Mouse (Mus musculus) MEL-GATA-1-ER (cell line): ENCODE measurements at regions not wholly inside any gene's neighbourhood (a gene's known extent, or its start where the extent isn't known, plus 50 kb on each side); places are given as distances from the start of the nearest gene placed in this dataset.

Experiments
- DNase-seq: peaks from one replicate; pipeline ENCODE4 v3.0.0-alpha.2; 2012; ENCODE audit warnings: low read depth; ENCODE audit errors: extremely low read depth

DNA sequence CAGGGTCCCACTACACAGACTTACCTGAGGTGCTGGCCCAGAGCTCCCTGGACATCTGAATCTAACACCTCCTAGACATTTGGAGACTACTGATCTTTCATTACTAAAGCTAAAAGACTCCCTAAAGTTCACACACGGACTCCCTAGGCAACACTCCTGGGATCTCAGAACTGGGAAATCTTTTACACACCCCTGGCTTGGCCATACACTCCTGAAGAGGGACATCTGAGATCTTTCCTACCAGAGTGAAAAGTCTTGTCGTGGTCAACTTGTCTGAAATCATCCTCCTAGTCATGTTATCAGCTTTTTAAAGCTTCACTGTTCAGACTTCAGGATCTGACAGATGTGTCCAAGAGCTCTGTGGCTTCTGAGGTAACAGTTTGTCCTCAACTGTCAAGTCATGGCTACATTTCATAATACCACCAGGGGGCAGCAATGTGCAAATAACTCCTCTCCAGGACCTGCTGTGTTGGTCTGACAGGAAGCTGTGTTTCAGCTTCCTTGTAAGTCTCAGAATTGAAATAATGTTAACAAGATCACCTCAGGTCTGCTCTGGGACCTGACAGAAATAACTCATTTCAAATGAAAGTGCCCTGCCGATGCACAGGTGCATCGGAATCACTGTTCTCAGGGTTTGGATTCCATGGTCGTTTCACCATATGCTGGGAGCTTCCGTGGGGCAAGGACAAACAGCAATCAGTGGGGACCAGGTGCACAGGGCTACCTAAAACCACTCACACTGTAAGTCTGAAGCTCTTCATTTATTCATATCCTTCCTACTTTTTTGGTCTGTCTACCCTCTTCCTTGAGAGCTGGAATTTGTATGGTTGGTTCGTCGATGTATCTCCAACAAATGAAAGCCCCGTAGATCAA is 92.3 kb upstream of the C1qtnf7 start:
- peak; percentile 46 for DNase-seq

DNA sequence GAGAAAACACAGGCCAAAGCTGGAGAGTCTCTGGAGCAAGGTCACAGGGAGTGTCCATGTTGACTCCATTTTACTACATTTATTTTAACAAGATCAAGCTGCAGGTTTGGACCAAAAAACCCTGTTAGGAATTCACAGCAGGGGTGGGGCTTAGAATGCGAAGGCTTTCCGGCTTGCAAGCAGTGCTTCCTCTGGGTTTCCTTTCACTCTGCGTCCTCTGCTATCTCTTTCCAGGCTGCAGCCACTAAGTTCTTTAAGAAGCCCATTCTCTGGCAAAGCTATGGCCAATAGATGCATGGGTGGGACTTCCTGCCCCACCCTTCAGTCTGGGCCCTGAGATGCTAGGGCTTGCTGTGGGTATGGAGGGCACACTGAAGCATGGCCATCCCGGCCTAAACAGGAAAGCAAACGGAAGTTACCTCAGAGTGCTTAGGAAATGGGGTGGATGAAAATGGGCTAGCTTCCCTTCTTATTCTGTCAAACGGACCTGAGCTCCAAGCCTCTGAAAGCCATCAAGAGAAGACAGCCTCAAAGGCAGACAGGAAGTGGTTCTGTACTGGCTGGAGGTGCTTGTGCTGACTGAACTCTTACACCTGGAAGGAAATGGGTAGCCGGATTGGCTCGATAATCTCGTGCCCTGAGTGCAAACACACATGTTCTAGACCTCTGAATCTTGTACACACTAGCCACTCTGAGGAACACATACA is 90.6 kb upstream of the C1qtnf7 start:
- DNase-seq: no peak

DNA sequence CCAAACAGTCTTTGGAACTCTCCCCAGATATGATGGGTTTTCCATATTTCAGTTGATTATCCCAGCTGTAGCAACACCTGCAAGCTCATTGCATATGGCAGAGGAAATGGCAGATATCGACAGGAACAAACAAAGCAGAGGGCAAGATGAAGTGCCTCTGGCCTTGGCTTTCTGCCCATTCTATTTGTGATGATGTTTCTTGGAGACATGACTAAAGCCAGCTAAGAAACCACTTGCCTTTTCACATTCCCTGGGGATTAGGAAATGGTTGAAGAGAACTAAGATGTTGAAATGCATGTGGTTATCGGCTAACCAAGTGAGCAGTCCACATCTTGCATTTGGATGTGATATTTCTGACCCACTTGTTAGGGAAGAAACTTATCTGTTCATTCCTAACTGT is 82.0 kb upstream of the C1qtnf7 start:
- no peak for DNase-seq

DNA sequence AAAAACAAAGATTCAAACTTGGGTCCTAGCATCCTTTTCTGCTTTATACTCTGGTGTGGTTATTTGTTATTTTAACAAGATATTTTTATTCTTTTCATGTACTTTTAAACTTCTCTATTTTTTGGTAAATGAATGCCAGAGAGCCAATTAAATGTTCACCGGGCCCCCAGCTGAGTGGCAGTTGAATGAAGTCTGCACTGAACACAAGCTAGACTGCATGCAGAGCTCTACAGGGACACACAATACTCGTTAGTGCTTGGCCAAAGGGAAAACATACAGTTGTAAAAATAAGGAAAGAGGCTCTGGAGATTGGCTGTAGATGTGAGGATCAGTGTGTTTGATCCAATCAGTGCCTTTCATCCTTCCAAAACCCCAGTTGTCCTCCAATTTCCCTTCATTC is 76.1 kb upstream of the C1qtnf7 start:
- no peak for DNase-seq

DNA sequence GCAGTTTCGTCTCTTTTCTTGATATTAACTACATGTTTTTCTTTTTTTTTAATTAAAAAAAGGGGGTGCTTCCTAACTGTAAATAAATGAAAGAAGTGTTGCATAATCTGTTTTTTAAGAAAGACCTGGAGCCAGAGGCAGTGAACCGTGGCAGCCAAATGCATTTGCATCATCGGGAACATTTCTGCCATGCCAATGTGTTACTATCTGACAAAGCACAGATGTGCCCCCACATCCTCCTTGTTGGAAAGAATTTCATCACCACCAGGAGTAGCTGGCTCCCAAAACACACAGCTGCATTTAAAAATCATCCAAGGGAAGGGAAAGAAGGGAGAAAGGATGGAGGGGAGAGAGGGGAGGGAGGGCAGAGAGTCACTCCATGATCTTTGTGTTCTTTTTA is 74.0 kb upstream of the C1qtnf7 start:
- no peak for DNase-seq

DNA sequence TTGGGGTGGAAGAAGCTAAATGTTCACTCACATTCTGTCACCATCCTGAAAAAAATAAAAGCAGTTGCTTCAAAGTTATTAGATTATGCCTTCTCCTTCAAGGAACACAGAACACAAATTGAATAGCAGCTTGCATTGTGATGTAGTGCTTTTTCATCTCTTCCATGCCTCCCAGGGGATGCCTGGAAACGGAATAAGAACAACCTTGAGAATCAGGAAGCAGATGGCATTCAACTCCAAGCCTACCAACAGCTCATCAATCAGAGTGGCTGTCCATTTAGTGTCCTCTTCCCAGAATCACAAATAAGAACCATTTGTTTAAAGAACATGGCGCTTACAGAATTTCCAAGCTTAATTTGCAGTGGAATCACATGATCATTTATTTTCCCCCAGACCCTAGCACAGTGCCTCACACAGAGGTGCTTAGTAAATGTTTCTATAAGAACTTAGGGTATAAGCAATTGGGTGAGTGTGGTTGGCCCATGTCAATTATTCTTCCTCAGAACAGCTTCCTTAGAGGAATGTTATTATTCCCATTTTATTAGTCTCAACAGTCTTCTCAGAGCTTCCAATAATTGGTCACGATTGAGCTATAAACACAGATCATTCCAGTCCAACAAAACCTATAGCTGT is 70.6 kb upstream of the C1qtnf7 start:
- no peak for DNase-seq

GRCm38 (mm10) chr5:43445620-43446019 is 69.7 kb upstream of the C1qtnf7 start:
- DNase-seq: no peak

- DNase-seq: no peak
Measured at GRCm38 (mm10) chr5:43446295-43446694, 69.0 kb upstream of the C1qtnf7 start.

DNA sequence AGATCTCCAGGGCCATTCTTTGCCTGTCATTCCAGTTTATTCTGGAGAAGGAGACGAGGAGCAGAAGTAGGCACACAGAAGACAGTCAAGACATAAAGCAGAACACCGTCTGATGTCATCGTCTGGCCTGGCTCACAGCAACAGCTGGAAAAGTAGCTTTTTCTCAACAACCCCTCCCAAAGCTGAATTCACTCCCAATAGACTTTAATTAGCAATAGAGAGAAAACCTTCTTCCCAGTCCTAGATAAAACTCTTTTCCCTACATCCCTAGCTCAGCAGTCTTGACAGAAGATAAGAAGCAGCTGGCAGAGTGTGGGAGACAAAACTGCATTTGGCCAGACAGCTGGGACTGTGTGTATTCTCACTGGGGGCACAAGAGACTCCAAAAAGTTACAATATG is 59.3 kb upstream of the C1qtnf7 start:
- DNase-seq: no peak

- no peak for DNase-seq
Measured at GRCm38 (mm10) chr5:43457725-43458124, 57.6 kb upstream of the C1qtnf7 start.

- DNase-seq: no peak
Measured at GRCm38 (mm10) chr5:43461987-43462715, 53.2 kb upstream of the C1qtnf7 start.
